Comparison of ENCODE assay signal across 27 mouse cellular contexts in the genomic region with DNA sequence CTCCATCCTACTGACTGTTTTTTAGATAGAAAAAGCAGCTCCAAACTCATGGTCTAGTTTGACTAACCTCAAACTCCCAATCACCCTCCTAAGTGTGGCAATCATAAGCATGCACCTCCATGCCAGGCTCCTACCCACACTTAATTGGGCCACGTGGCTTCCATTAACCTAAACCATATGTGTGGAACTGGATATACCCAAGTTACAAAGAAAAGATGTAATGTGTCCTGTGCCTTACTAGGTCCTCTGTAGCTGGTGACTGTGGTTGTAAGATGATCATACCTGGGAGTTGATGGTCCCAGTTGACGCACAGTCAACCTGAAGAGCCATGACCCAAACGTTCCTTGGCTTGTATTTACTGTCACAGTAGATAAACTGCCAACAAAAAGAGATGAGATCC. TPM values are rescaled to one million over a fixed set of nuclear protein-coding genes. Genes with fewer than 3 reads are reported as not detected.
DNase-seq lines count a peak whose midpoint lies in the region; ATAC-seq lines count a peak whose summit lies in the region.
"Had no signal": no experiment of that assay in that cellular context is flagged by ENCODE, and none has a peak within 500 bp of the region (broad histone marks: within the 10 kb centered on the region; RNA-seq: fewer than 3 reads in every experiment).

No protein-coding gene starts in this region.

- H3K36me3 ChIP-seq in embryonic facial prominence, embryonic 10.5 days (replicated peaks): no peaks in the 10 kb centered on the region
- H3K36me3 ChIP-seq in embryonic facial prominence, embryonic 11.5 days (replicated peaks; ENCODE audit: control insufficient read depth, insufficient read depth, low read depth, low read length): no peaks in the 10 kb centered on the region
- H3K36me3 ChIP-seq in embryonic facial prominence, embryonic 14.5 days (ENCODE audit: control insufficient read depth, insufficient read depth, low read length): no peaks in the 10 kb centered on the region
- no peaks in the 10 kb centered on the region for H3K36me3 ChIP-seq in forebrain, embryonic 11.5 days (ENCODE audit: control insufficient read depth, insufficient read depth, low read length)
- H3K36me3 ChIP-seq: embryonic facial prominence, embryonic 15.5 days; heart, embryonic 10.5 days; heart, embryonic 13.5 days; hindbrain, embryonic 15.5 days; intestine, embryonic 15.5 days had no signal

- H3K9me3 ChIP-seq in embryonic facial prominence, embryonic 10.5 days: no peaks in the 10 kb centered on the region
- no peaks in the 10 kb centered on the region for H3K9me3 ChIP-seq in embryonic facial prominence, embryonic 11.5 days (replicated peaks; ENCODE audit: control insufficient read depth, low read length)
- no peaks in the 10 kb centered on the region for H3K9me3 ChIP-seq in embryonic facial prominence, embryonic 14.5 days (ENCODE audit: control insufficient read depth, low read length)
- no peaks in the 10 kb centered on the region for H3K9me3 ChIP-seq in forebrain, embryonic 11.5 days (ENCODE audit: control insufficient read depth, low read length)
- H3K9me3 ChIP-seq: embryonic facial prominence, embryonic 15.5 days; forebrain, embryonic 13.5 days; heart, embryonic 10.5 days; heart, embryonic 13.5 days; hindbrain, embryonic 15.5 days; intestine, embryonic 15.5 days had no signal

- no peak overlapping the region for H3K4me2 ChIP-seq in embryonic facial prominence, embryonic 11.5 days (ENCODE audit: low read depth, low read length)
- no peak overlapping the region for H3K4me2 ChIP-seq in embryonic facial prominence, embryonic 14.5 days (ENCODE audit: low read depth, low read length)
- no peak overlapping the region for H3K4me2 ChIP-seq in forebrain, embryonic 11.5 days (ENCODE audit: low read depth, low read length, severe bottlenecking)
- H3K4me2 ChIP-seq: embryonic facial prominence, embryonic 15.5 days; forebrain, embryonic 13.5 days; heart, embryonic 13.5 days; hindbrain, embryonic 15.5 days; intestine, embryonic 15.5 days had no signal

- peak; percentile 26 for DNase-seq in embryonic facial prominence, embryonic 10.5 days (ENCODE audit: low spot score)
- peak; percentile 44 for DNase-seq in embryonic facial prominence, embryonic 11.5 days (ENCODE audit: low spot score)
- DNase-seq in embryonic facial prominence, embryonic 14.5 days (ENCODE audit: low spot score): no peak
- DNase-seq in spleen, adult 18-20 months: no peak
- no peak for DNase-seq in adrenal gland, adult 2 months
- DNase-seq in forebrain, embryonic 11.5 days (ENCODE audit: low spot score): no peak
- DNase-seq: adrenal gland, adult 8-10 months; adrenal gland, postnatal 25 days; cerebellum, adult 11-12 months; cerebellum, adult 8-10 months; cerebellum, postnatal 14 days; gastrocnemius, postnatal 10 days; gastrocnemius, postnatal 36 days; heart, adult 2 months; heart, postnatal 14 days; heart, postnatal 4 days; kidney, adult 18-20 months had no signal

- H3K27me3 ChIP-seq in embryonic facial prominence, embryonic 10.5 days (replicated peaks; ENCODE audit: low read depth, poor library complexity, severe bottlenecking): no peaks in the 10 kb centered on the region
- H3K27me3 ChIP-seq in embryonic facial prominence, embryonic 11.5 days (ENCODE audit: control insufficient read depth, insufficient read depth, low read length): no peaks in the 10 kb centered on the region
- H3K27me3 ChIP-seq in embryonic facial prominence, embryonic 14.5 days (replicated peaks; ENCODE audit: control insufficient read depth, insufficient read depth, low read length): no peaks in the 10 kb centered on the region
- no peaks in the 10 kb centered on the region for H3K27me3 ChIP-seq in forebrain, embryonic 11.5 days (ENCODE audit: control insufficient read depth, insufficient read depth, low read length)
- H3K27me3 ChIP-seq: embryonic facial prominence, embryonic 15.5 days; forebrain, embryonic 13.5 days; heart, embryonic 13.5 days; hindbrain, embryonic 15.5 days; intestine, embryonic 15.5 days had no signal

- peaks cover 16% of the 10 kb centered on the region for H3K4me1 ChIP-seq in embryonic facial prominence, embryonic 10.5 days
- H3K4me1 ChIP-seq in embryonic facial prominence, embryonic 11.5 days (ENCODE audit: control insufficient read depth, insufficient read depth, low read length): no peaks in the 10 kb centered on the region
- H3K4me1 ChIP-seq in embryonic facial prominence, embryonic 14.5 days (ENCODE audit: control insufficient read depth, insufficient read depth, low read length): no peaks in the 10 kb centered on the region
- H3K4me1 ChIP-seq in forebrain, embryonic 11.5 days (replicated peaks; ENCODE audit: control insufficient read depth, insufficient read depth, low read length): no peaks in the 10 kb centered on the region
- H3K4me1 ChIP-seq: embryonic facial prominence, embryonic 15.5 days; forebrain, embryonic 13.5 days; hindbrain, embryonic 15.5 days; intestine, embryonic 15.5 days had no signal

- H3K9ac ChIP-seq in embryonic facial prominence, embryonic 11.5 days (replicated peaks; ENCODE audit: low read length): no peak overlapping the region
- H3K9ac ChIP-seq in embryonic facial prominence, embryonic 14.5 days (ENCODE audit: low read depth, low read length): no peak overlapping the region
- H3K9ac ChIP-seq in forebrain, embryonic 11.5 days (ENCODE audit: low read length): no peak overlapping the region
- H3K9ac ChIP-seq: embryonic facial prominence, embryonic 15.5 days; forebrain, embryonic 13.5 days; heart, embryonic 13.5 days; hindbrain, embryonic 15.5 days; intestine, embryonic 15.5 days had no signal

- peak; percentile 75; the same call in 1 of the 2 replicates for ATAC-seq in embryonic facial prominence, embryonic 11.5 days (replicated peaks; ENCODE audit: insufficient number of reproducible peaks, low FRiP score, low TSS enrichment, low read depth)
- ATAC-seq in embryonic facial prominence, embryonic 14.5 days (ENCODE audit: low read depth): 0 out of 2 replicates have a peak, but pooled peaks have one; percentile 15
- ATAC-seq in forebrain, embryonic 11.5 days (replicated peaks; ENCODE audit: low FRiP score): no peak
- ATAC-seq: CD4-positive, CD25-positive, alpha-beta regulatory T cell, adult 4 months; forebrain, embryonic 13.5 days; forebrain, embryonic 16.5 days; intestine, embryonic 15.5 days had no signal

- H3K4me3 ChIP-seq in embryonic facial prominence, embryonic 10.5 days: no peak overlapping the region
- H3K4me3 ChIP-seq in embryonic facial prominence, embryonic 11.5 days (ENCODE audit: low read depth, low read length): no peak overlapping the region
- no peak overlapping the region for H3K4me3 ChIP-seq in embryonic facial prominence, embryonic 14.5 days (ENCODE audit: low read depth, low read length)
- H3K4me3 ChIP-seq in forebrain, embryonic 11.5 days (ENCODE audit: low read depth, low read length): no peak overlapping the region
- H3K4me3 ChIP-seq: embryonic facial prominence, embryonic 15.5 days; forebrain, embryonic 13.5 days; heart, adult 2 months; heart, embryonic 10.5 days; heart, embryonic 13.5 days; hindbrain, embryonic 15.5 days; intestine, embryonic 15.5 days had no signal

- WGBS in embryonic facial prominence, embryonic 10.5 days: 45% methylated on average over 3 of the region's 3 CpGs
- 36% methylated on average over 3 of the region's 3 CpGs for WGBS in embryonic facial prominence, embryonic 11.5 days
- WGBS in embryonic facial prominence, embryonic 14.5 days: 33% methylated on average over 3 of the region's 3 CpGs
- WGBS in forebrain, embryonic 11.5 days: 84% methylated on average over 3 of the region's 3 CpGs

- H3K27ac ChIP-seq in embryonic facial prominence, embryonic 10.5 days (replicated peaks): no peak overlapping the region
- no peak overlapping the region for H3K27ac ChIP-seq in embryonic facial prominence, embryonic 11.5 days (replicated peaks; ENCODE audit: low read depth, low read length)
- H3K27ac ChIP-seq in embryonic facial prominence, embryonic 14.5 days (replicated peaks; ENCODE audit: low read depth, low read length): no peak overlapping the region
- H3K27ac ChIP-seq in forebrain, embryonic 11.5 days (ENCODE audit: low read depth, low read length): no peak overlapping the region
- H3K27ac ChIP-seq: embryonic facial prominence, embryonic 15.5 days; forebrain, embryonic 13.5 days; heart, adult 2 months; heart, embryonic 10.5 days; heart, embryonic 13.5 days; hindbrain, embryonic 15.5 days; intestine, embryonic 15.5 days had no signal

RNA-seq across cellular contexts. Expression of a gene that starts 17.7 kb away (rescaled TPM):
- polyA plus RNA-seq in embryonic facial prominence, embryonic 10.5 days (2016; fragmentation: Nextera tagmentation; extraction: Ambion mirVana): 0.73 and 0.96 TPM in 2 replicates
- polyA plus RNA-seq in embryonic facial prominence, embryonic 11.5 days (2014; fragmentation: Nextera tagmentation; extraction: Ambion mirVana): 2.6 and 2.8 TPM in 2 replicates
- 2.3 and 2.9 TPM in 2 replicates for polyA plus RNA-seq in embryonic facial prominence, embryonic 14.5 days (2014; fragmentation: Nextera tagmentation; extraction: Ambion mirVana)
- 10 to 100 TPM; 22.3 TPM for total RNA-seq in adrenal gland, adult 2 months (2021)
- polyA plus RNA-seq in adrenal gland, adult 2 months (2012; rRNA removed): 2.1 and 2.7 TPM in 2 replicates
- 4.6 and 5.7 TPM in 2 replicates for polyA plus RNA-seq in forebrain, embryonic 11.5 days (2014; fragmentation: Nextera tagmentation; extraction: Ambion mirVana)
- total RNA-seq: granulocyte monocyte progenitor cell, adult 5-6 weeks; MEL had no signal
- polyA plus RNA-seq: CD4-positive, CD25-positive, alpha-beta regulatory T cell, adult 4 months had no signal

Comparison
In these comparisons a context has a peak if more than half of its experiments do, and no peak if none do; other contexts are left out.
1. DNase-seq: peak in embryonic facial prominence, embryonic 10.5 days (single experiment) and embryonic facial prominence, embryonic 11.5 days (single experiment); none in embryonic facial prominence, embryonic 14.5 days (single experiment), spleen, adult 18-20 months (0 of 2), adrenal gland, adult 2 months (single experiment) and forebrain, embryonic 11.5 days (single experiment).